Mouse (Mus musculus) cerebellum, adult 9-10 months (tissue): ENCODE measurements around the gene Adamtsl3.
"Not testable (repeated sequence)": the region's sequence is repeated elsewhere in the genome, so short reads cannot be mapped to it uniquely, and the experiment has no call there.

Experiments
- DNase-seq: peaks from one replicate; pipeline ENCODE4 v3.0.0; 2022

Gene Adamtsl3

GRCm38 (mm10) chr7:82364567-82364966 is 29.1 kb downstream of the Adamtsl3 start:
- no peak for DNase-seq

GRCm38 (mm10) chr7:82366056-82366455 is 30.6 kb downstream of the Adamtsl3 start:
- no peak for DNase-seq

- DNase-seq: no peak
Measured at GRCm38 (mm10) chr7:82366471-82366870, 31.0 kb downstream of the Adamtsl3 start.

- DNase-seq: no peak
Measured at GRCm38 (mm10) chr7:82368047-82368446, 32.6 kb downstream of the Adamtsl3 start.

GRCm38 (mm10) chr7:82370132-82370531 is 34.6 kb downstream of the Adamtsl3 start:
- no peak for DNase-seq

GRCm38 (mm10) chr7:82371411-82371810 is 35.9 kb downstream of the Adamtsl3 start:
- peak; percentile 3 for DNase-seq

- no peak for DNase-seq
Measured at GRCm38 (mm10) chr7:82378311-82378710, 42.8 kb downstream of the Adamtsl3 start.

GRCm38 (mm10) chr7:82379765-82380164 is 44.3 kb downstream of the Adamtsl3 start:
- DNase-seq: no peak

GRCm38 (mm10) chr7:82382843-82383535 is 47.5 kb downstream of the Adamtsl3 start:
- no peak for DNase-seq

- no peak for DNase-seq
Measured at GRCm38 (mm10) chr7:82383536-82383848, 48.0 kb downstream of the Adamtsl3 start.

GRCm38 (mm10) chr7:82387121-82387520 is 51.6 kb downstream of the Adamtsl3 start:
- no peak for DNase-seq

GRCm38 (mm10) chr7:82394435-82395186 is 59.1 kb downstream of the Adamtsl3 start:
- DNase-seq: no peak

- DNase-seq: no peak
Measured at GRCm38 (mm10) chr7:82395239-82395638, 59.7 kb downstream of the Adamtsl3 start.

- DNase-seq: no peak
Measured at GRCm38 (mm10) chr7:82395751-82396512, 60.4 kb downstream of the Adamtsl3 start.

GRCm38 (mm10) chr7:82396869-82397268 is 61.4 kb downstream of the Adamtsl3 start:
- DNase-seq: no peak

- DNase-seq: no peak
Measured at GRCm38 (mm10) chr7:82397632-82398031, 62.1 kb downstream of the Adamtsl3 start.

GRCm38 (mm10) chr7:82405466-82406045 is 70.1 kb downstream of the Adamtsl3 start:
- DNase-seq: no peak

- no peak for DNase-seq
Measured at GRCm38 (mm10) chr7:82410966-82411365, 75.5 kb downstream of the Adamtsl3 start.

- DNase-seq: no peak
Measured at GRCm38 (mm10) chr7:82416653-82417052, 81.2 kb downstream of the Adamtsl3 start.

GRCm38 (mm10) chr7:82417053-82417452 is 81.6 kb downstream of the Adamtsl3 start:
- DNase-seq: no peak

GRCm38 (mm10) chr7:82420329-82421052 is 85.0 kb downstream of the Adamtsl3 start:
- DNase-seq: not testable (repeated sequence)

- no peak for DNase-seq
Measured at GRCm38 (mm10) chr7:82422561-82422960, 87.1 kb downstream of the Adamtsl3 start.

- no peak for DNase-seq
Measured at GRCm38 (mm10) chr7:82423602-82424001, 88.1 kb downstream of the Adamtsl3 start.
